Mouse (Mus musculus): ENCODE results near the gene Arhgef3.

Arhgef3 gene

DNA sequence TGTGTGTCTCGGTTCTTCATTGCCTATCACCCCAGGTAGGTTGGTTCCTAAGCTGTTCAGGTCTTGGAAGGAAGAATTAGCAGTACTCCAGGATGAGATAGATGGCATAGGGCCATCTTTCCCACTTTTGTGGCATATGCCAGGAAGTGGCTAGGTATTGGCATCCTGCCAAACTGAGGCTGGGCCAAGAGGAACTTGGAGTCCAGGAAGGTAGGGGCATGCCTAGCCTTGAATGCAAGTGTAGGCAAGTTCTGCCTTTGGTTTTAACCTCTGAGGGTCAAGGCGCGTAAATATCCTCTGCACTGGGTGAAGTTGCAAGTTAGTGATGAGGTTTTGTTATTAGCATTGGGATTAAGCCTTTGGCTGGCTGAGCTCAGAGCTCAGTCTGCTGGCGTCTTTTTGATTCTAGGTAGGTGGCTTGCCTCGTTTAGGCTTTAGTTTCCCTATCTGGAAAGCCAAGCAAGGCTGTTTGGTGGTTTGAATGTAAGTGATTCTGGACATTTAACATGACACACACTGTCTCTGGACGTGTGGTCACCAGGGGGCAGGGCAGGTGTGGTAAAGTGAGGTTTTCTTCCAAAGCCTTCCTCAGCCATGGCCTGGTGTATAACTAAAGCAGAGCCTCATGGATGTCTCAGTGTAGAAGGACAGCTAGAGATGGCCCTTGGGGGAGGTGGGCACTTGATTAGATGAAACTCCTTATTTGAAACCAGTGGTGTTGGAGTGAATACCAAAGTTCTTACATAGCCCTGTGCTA, 5.8 kb upstream of the Arhgef3 start:
- no peak for ATAC-seq (ENCODE audit: insufficient number of reproducible peaks, low FRiP score, low TSS enrichment)

DNA sequence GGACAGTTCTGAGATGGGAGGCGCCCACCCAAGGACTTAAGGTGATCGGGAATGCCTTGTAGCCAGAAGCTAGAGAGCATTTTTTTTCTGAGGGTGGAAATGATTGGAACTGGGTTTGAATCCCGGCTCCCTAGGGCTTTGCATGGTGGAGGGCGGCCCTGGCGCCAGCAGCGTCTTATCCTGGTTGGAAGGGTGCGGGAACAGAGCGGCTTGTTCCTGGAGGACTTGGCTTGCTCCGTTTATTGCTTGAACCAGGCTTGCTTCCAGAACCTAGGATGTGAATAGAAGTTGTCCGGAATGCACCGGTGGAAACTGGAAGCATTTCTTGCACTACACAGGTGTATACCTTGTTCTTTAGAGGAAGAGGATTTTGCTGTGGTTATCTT, 569 bp downstream of the Arhgef3 start:
- 0 out of 2 replicates have a peak, but pooled peaks have one; percentile 15 for ATAC-seq (ENCODE audit: insufficient number of reproducible peaks, low FRiP score, low TSS enrichment)

DNA sequence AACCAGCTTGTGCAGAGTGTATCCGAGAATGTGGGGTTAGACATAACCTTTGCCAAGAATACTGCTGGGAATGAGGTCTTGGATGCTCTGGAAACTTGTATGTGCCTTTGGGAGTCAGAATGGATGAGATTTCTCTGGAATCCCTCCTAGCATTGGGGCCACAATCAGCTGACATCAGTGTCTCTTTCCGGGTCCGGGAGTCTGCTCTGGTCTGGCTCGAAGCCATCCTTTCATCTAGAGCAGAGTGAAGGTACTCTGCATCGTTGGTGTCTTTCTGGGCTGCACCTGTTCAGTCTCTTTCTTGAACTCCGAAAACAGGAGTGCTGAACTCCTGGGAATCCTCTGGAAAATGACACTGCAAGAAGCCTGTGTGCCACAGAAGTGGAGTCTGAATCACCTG, 1.3 kb downstream of the Arhgef3 start:
- ATAC-seq (ENCODE audit: insufficient number of reproducible peaks, low FRiP score, low TSS enrichment) = no peak

DNA sequence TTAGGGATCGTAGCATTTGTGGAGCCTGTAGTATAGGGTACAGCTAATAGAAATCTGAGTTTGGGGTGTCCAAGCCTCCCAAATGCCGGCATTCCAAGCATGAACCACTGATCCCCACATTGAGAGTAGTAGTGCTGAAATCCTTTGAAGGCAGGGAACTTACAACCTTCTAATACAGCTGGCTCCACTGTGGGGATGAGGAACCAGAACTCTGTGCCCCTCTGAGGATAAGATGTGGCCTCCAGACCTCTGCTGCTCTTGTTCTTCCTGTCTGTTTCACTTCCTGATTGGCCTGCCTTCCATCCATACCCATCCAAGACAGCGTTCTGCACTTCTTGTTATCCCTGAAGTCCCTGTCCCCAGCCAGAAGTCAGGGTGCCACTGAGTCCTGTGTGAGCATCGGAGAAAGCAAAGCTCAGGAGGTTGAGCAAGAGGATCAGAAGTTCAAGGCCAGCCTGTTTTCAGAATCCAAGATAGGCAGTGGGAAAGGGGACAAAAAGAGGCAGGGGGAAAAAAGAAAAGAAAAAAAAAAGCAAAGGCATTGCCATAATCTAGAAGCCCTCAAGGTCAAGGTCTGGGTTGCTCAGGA, 2.0 kb downstream of the Arhgef3 start:
- no peak for ATAC-seq (ENCODE audit: insufficient number of reproducible peaks, low FRiP score, low TSS enrichment)

DNA sequence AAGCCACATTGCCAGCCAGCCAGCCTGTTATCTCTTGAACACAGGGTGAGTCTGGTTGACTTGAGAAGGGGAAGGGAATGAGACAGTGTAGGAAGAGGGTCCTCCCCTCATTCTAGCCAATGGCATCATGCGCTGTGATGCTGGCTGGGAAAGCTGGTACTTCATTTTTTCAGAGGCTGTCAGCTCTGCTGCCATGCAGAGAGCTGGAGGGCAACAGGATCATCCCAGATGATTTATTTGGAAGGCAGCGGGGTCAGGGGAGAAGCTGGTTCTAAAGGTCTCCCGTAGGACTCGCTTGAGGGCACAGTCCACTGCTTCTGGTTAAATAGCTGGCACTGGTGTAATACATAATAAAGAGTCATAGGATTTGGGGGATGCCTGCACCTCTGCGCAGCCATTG, 3.8 kb downstream of the Arhgef3 start:
- ATAC-seq (ENCODE audit: insufficient number of reproducible peaks, low FRiP score, low TSS enrichment) = no peak

DNA sequence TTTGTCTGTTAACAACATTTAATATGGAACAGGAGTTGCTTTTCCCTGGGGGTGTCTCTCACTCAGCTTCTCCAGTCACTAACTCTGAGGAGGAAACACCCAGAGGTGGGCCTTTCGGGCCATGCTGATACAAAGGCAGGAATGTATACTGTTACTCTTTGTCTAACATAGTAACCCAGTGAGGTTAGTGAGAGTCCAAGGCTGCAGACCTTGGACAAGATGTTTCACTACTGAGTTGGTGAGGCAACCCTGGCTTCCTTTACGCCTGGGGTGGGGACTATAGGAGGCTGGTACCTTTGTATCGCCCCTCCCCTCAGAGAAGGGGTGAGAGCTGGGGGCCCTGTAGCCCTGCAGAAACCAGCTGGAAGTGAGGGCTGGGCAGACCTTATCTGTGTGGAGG, 7.9 kb downstream of the Arhgef3 start:
- ATAC-seq (ENCODE audit: insufficient number of reproducible peaks, low FRiP score, low TSS enrichment) = no peak

DNA sequence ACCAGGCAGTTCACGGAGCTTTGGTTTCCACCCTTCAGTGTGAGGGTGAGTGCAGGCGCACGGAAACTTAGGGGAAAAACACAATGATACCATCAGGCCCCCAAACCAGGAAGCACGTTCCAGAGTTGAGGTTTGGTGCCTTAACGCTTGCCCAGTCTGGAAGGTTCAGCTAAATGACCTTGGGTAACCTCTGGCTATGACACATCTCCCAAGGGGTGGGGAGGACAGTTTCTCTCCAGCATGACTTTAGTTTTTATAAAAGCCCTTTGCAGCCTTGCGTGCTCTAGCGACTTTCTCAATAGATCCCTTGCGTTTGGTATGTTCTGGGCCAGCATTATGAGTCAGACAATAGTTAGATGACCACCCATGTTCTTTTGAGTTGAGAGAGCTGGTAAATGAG, 8.8 kb downstream of the Arhgef3 start:
- no peak for ATAC-seq (ENCODE audit: insufficient number of reproducible peaks, low FRiP score, low TSS enrichment)

DNA sequence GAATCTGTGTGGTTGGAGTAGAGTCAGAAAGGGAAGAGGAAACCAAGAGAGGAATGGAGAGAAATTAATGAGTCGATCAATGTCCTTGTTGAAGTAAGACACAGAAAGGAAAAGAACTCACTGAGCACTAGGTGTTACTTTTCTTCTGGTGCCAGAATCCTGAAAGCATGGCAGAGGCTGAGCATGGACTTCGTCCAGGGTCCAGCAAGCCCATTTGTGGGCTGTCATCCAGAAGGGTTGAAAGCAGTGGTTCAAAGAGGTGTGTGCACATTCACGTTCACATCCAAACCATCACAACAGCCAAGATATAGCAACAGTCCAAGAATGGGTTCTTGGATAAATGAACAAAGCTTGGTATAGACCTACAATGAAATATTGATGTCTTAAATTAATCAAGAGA, 15.3 kb downstream of the Arhgef3 start:
- no peak for ATAC-seq (ENCODE audit: insufficient number of reproducible peaks, low FRiP score, low TSS enrichment)

DNA sequence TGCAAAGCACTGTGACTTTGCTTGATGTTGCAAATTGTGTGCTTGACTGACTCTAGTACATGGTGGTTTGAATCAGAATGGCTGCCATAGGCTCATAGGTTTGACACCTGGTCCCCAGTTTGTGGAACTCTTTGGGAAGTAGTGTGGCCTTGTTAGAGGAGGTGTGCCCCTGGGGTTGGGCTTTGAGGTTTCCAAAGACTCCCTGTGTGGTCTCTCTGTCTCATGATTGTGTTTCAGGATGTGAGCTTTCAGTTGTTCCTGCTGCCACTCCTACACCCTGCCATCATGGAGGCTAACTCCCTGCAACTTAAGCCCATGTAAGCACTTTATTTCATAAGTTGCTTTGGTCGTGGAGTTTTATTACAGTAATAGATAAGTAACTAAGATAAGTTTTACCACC, 16.0 kb downstream of the Arhgef3 start:
- no peak for ATAC-seq (ENCODE audit: insufficient number of reproducible peaks, low FRiP score, low TSS enrichment)

DNA sequence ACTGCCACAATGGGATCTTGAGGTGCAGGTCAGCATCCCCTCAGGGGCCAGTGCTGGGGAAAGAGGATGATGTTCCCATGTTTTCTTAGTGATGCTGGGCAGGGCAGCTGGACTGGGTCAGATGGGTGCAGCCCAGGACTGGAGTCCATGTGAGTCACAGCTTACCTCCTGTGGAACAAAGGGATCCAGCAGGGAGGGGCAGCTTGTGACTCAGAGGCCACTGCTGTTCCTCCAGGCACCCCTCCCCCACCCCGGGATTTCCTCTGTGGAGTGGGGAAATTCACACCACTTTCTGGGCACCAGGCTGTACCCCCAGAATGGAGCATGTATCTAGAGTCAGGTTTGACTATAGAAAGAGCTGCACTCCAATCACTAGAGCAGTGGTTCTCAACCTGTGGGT, 16.8 kb downstream of the Arhgef3 start:
- no peak for ATAC-seq (ENCODE audit: insufficient number of reproducible peaks, low FRiP score, low TSS enrichment)

DNA sequence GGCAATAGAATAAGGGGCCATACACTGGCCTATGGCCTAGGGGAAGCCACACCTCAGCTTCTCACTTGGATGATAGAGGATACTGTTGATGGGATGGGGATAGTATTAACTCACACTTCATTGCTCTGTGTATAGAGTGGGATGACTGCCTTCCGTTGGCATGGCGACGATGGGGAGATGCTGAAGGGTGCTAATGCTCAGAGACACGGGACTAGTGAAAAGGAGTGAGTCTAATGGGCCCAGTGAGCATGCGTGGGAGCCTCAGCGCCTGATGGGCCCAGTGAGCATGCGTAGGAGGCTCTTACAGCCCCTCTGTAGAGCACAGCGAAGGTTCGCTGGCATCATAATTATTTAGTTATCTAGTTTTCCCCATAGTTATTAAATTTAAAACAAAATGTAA, 24.2 kb downstream of the Arhgef3 start:
- ATAC-seq (ENCODE audit: insufficient number of reproducible peaks, low FRiP score, low TSS enrichment) = no peak

DNA sequence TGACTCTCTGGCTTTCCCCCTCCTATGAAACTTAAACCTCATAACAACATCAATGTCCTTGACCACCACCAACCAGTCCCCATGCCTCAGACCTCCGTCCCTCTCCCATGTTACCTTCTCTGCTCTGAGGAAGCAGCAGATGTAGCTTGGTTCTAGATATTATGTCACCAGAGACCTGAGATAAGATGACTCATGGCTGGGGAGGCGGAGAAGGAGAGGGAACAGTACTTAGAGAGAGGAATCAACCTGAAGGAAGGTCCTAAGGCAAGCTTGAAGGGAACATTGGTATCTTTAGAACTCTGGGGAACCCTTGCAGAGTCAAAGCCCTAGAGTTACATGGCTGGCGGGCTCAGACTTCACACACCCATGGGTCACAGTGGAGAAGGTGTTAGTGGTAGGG, 25.3 kb downstream of the Arhgef3 start:
- ATAC-seq (ENCODE audit: insufficient number of reproducible peaks, low FRiP score, low TSS enrichment) = no peak

DNA sequence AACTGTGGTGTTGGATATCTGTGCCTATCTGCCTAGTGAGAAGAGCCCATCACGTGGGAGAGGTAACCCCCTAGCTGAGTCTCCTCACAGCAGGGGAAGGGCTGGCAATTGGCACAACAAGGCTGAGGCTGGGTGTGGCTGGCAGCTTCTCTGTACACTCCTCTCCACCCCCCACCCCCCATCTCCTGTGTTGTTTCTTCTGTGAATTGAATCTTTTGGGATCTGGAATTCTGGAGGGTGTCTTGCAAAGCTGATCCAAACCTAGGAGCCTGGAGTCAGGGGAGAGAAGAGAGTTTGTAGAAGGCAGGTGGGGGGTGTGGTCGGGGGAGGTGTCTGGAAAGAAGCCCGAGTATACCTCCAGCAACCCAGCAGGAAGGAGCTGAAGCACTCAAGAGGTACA, 26.8 kb downstream of the Arhgef3 start:
- no peak for ATAC-seq (ENCODE audit: insufficient number of reproducible peaks, low FRiP score, low TSS enrichment)

DNA sequence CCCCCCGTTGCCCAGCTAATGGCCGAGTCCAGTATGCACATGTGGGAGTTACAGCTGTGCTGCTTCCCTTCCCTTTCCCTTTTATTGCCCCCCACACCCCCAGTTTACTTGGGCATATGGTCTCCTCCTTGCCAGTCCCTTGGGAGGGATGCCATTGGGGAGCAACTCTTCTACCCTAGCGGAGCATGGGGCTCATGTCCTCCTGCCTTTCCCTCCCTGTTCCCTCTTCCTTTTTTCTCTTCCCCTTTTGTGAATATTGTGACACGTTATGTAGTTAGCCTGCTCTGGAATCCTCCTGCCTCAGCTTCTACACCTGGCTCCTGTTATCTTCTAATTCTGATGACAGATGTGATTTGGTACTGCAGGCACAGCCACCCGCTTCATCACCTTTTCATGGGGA, 28.0 kb downstream of the Arhgef3 start:
- ATAC-seq (ENCODE audit: insufficient number of reproducible peaks, low FRiP score, low TSS enrichment) = no peak

DNA sequence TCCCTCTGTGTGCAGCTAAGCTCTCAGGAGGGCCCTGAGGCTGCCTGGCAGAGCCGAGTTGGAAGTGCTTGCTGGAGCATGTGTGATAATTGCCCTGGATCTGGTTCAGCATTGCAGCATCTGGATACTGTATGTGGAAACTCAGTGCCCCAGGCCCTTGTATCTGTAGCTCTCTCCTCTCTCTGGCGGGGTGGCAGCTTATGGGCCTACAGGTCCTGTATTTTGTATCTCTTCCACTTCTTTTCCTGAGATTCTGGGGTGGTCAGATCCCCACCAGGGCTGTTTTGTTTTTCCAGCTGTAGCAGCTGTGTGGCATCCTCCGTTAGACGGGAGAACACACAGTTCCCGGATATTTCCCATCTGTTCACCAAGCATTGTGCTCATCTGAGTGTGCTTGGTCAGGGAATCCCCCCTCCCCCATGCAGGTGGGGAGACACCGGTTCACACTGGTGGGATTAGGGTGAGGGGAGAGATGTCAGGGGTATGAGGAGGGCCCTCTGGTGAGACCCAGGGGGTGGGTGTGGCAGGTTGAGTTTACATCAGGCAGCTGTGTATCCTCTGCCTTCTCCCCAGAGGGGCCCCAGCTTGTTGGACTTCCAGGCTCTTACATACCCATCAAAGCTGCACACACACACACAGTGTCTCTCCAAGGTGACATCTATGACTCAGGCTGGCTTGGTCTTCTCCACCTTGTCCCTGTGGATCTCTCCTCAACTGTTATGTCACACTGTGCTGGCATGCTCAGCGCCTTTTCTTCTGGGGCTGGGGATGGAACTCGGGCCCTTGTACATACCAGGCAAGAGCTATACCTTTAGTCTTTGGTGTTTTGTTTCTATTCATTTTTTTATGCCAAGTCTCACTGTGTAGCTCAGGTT, 30.7 kb downstream of the Arhgef3 start:
- no peak for ATAC-seq (ENCODE audit: insufficient number of reproducible peaks, low FRiP score, low TSS enrichment)

DNA sequence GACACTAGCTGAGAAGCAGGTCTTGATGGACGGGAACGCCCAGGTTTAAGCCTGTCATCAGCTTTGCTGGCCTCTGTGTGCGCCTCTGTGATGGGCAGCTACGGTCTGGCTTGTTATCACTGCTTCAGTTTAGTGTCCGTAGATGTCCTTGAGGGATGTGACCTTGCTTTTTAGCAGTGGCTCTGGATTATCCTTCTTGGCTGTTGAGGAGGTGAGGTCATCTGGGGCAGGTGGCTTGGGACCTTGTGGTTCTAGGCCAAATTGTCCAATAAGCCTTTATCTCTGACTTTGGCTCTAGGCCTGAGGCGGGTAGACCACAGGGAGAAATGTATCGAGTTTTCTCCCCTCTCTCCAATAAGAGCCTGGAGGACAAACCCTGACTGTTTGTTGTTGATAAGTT, 33.0 kb downstream of the Arhgef3 start:
- no peak for ATAC-seq (ENCODE audit: insufficient number of reproducible peaks, low FRiP score, low TSS enrichment)

DNA sequence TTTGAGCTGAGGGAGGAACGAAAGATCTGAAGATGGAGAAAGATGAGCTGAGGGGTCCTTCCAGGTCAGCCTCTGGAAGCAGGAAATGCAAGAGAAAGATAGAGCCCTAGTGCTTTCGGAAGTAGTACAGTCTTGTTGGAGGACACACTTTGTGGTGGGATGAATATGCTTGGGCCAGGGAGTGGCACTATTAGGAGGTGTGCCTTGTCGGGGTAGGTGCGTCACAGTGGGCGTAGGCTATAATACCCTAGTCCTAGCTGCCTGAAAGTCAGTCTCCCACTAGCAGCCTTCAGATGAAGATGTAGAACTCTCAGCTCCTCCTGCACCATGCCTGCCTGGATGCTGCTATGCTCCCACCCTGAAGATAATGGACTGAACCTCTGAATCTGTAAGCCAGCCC, 34.7 kb downstream of the Arhgef3 start:
- no peak for ATAC-seq (ENCODE audit: insufficient number of reproducible peaks, low FRiP score, low TSS enrichment)

DNA sequence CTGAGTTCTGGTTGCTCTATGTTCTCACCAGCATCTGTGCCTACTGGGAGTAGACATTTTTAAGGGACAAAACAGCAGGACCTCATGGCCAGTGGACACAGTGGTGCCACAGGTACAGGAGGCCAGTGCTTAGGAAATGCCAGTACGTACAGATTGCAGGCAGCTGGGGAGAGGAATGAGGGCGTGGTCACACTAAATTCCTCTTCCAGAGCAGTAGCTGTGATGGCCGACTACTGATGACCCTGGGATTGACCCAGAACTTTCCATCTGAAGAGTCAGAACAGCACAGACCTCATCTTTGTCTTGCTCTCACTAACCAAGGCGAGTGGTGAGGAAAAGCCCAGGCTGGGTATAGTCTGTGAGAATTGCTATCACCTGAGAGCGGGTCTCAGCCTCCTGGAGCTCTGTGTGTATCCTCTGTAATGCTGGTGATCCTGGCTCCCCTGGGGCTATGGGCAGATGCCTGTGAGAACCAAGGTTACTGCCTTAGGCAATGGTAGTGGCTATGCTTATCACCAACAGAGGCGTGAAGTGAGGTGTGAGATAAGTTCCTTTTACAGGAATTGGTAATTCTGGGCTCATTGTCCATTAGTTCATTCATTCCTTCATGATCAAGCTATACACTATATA, 35.4 kb downstream of the Arhgef3 start:
- ATAC-seq (ENCODE audit: insufficient number of reproducible peaks, low FRiP score, low TSS enrichment) = no peak

DNA sequence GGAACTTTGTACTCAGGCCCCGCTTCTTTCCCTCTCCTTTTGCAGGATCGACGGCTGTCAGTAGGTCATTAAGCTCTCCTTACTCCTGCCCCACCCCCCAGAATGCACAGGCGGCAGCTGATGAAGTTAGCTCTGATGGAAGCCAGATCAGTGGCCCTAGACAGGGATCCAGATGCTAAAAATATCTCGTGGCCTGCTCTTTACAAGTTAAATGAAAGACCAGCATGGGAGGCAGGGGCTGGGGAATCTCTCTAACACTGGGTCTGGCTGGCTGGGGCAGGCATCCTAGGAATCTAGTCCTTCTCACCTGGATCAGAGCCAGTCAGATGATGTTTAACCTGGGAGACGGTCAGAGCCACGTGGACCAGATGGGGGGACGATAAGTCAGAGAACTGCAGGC, 36.7 kb downstream of the Arhgef3 start:
- ATAC-seq (ENCODE audit: insufficient number of reproducible peaks, low FRiP score, low TSS enrichment) = no peak

DNA sequence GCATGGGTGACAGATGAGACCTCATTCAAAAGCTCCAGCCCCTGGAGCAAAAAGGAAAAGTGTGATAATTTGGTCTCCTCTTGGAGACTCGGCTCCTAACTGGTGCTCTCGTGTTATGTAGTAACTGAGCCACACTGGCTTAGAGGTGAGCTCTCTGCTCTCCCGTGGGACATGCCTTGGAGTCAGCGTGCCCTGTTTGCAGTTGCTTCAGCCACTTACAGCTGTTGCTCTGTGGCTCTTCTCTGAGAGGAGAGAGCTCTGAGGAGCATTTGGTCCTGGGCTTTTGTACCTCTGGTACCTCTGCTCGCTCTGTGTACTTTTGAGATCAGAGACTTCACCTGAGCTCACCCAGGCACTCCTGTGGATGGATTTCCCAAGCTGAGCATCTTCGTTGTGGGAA, 40.4 kb downstream of the Arhgef3 start:
- ATAC-seq (ENCODE audit: insufficient number of reproducible peaks, low FRiP score, low TSS enrichment) = no peak

DNA sequence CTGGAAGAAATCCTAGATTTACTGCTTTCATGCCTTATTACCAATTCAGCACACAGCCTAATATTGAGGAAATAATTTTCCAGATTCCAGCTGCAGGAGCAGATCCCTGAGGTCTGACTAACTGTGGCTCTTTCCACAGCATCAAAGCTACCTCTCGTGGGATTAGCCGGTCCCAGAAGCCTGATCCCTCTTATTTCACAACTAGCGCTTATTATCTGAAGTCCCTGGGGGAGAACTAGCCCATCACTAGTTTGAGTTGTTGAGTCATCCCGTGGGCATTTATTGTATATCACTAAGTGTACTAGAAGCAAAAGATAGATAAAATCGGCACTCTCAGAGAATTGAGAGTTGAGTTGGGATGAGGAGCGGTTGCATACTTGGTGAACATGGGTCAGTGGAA, 41.3 kb downstream of the Arhgef3 start:
- ATAC-seq (ENCODE audit: insufficient number of reproducible peaks, low FRiP score, low TSS enrichment) = no peak

All from cerebellum, adult (tissue).